Mouse (Mus musculus) gastrocnemius, postnatal 10 days (tissue): ENCODE measurements around the gene Ctnna3. TPM values are rescaled to one million over a fixed set of nuclear protein-coding genes. Genes with fewer than 3 reads are reported as not detected.
"Not testable (repeated sequence)": the region's sequence is repeated elsewhere in the genome, so short reads cannot be mapped to it uniquely, and the experiment has no call there.

Experiments used
- DNase-seq: peaks from one replicate; pipeline ENCODE4 v3.0.0; 2021; ENCODE audit warnings: mixed read lengths
- total RNA-seq, 2 experiments: library from RNA; stranded (reverse); gene quantifications; 2 replicates each; pipeline ENCODE4 v1.2.3; 2021

Gene Ctnna3
- total RNA-seq, 2 experiments from 2014 or later: 23.0 to 24.9 TPM

GRCm38 (mm10) chr10:64958391-64958790 is 1528.5 kb downstream of the Ctnna3 start:
- DNase-seq: no peak

GRCm38 (mm10) chr10:64992871-64993270 is 1563.0 kb downstream of the Ctnna3 start:
- DNase-seq: peak; percentile 14

- no peak for DNase-seq
These were observed 1583.6 kb downstream of the Ctnna3 start for GRCm38 (mm10) chr10:65013525-65013924.

- DNase-seq: no peak
These were observed 1592.8 kb downstream of the Ctnna3 start for GRCm38 (mm10) chr10:65022667-65023066.

- not testable (repeated sequence) for DNase-seq
These were observed 1603.6 kb downstream of the Ctnna3 start for GRCm38 (mm10) chr10:65033516-65033915.

Other genes starting within 250 kb of the Ctnna3 start
- gene Mypn, start 226.1 kb upstream of the Ctnna3 start, total RNA-seq: 100 to 1,000 TPM; 230 to 232 TPM
- 10 to 100 TPM; 22.6 to 32.1 TPM for gene Herc4, start 186.3 kb upstream of the Ctnna3 start, total RNA-seq
- gene Sirt1, start 48.4 kb upstream of the Ctnna3 start, total RNA-seq: 1 to 10 TPM; 7.0 to 8.3 TPM
- 1 to 10 TPM; 7.3 to 9.3 TPM for gene Dnajc12, start 47.7 kb upstream of the Ctnna3 start, total RNA-seq
- not detected for gene Gm7075, start 8.3 kb upstream of the Ctnna3 start, total RNA-seq